20 mouse cellular contexts compared by ENCODE assay signal in genomic region chr12:29297984-29298383, GRCm38 (mm10).
"Had no signal": no experiment of that assay in that cellular context is flagged by ENCODE, and none has a peak within 500 bp of the region (broad histone marks: within the 10 kb centered on the region; RNA-seq: fewer than 3 reads in every experiment).

No protein-coding gene starts in this region.

- H3K4me1 ChIP-seq: lung, embryonic 15.5 days; megakaryocyte, embryonic 14.5 days; midbrain, embryonic 12.5 days; neural tube, embryonic 13.5 days; neural tube, embryonic 15.5 days had no signal

- DNase-seq: liver, postnatal 0 days; lung, adult 2 months; lung, postnatal 14 days; lung, postnatal 36 days; midbrain, embryonic 14.5 days; retina, postnatal 1 day; right cerebral cortex, adult 18-20 months; right cerebral cortex, postnatal 25 days; right cerebral cortex, postnatal 4 days; spleen, adult 18-20 months; thymus, adult 2 months; thymus, postnatal 25 days; thymus, postnatal 4 days had no signal

- H3K36me3 ChIP-seq: lung, embryonic 15.5 days; midbrain, embryonic 12.5 days; neural tube, embryonic 13.5 days; neural tube, embryonic 15.5 days had no signal

- H3K9me3 ChIP-seq: lung, embryonic 15.5 days; midbrain, embryonic 12.5 days; neural tube, embryonic 13.5 days; neural tube, embryonic 15.5 days had no signal

- H3K4me3 ChIP-seq: lung, embryonic 15.5 days; megakaryocyte, embryonic 14.5 days; midbrain, embryonic 12.5 days; myocyte; neural tube, embryonic 13.5 days; neural tube, embryonic 15.5 days had no signal

- H3K27ac ChIP-seq: lung, embryonic 15.5 days; macrophage; midbrain, embryonic 12.5 days; neural tube, embryonic 13.5 days; neural tube, embryonic 15.5 days had no signal

- H3K27me3 ChIP-seq: lung, embryonic 15.5 days; megakaryocyte, embryonic 14.5 days; midbrain, embryonic 12.5 days; neural tube, embryonic 13.5 days; neural tube, embryonic 15.5 days had no signal
